Mouse (Mus musculus): Measurements from ENCODE around the gene Nhej1.

Nhej1 gene

GRCm38 (mm10) chr1:75124346-75125321, at the start of gene Nhej1:
Gene Nhej1 (minus strand): TSS chr1:75125200.
- peak; percentile 85 for DNase-seq (ENCODE audit: low spot score)

DNA sequence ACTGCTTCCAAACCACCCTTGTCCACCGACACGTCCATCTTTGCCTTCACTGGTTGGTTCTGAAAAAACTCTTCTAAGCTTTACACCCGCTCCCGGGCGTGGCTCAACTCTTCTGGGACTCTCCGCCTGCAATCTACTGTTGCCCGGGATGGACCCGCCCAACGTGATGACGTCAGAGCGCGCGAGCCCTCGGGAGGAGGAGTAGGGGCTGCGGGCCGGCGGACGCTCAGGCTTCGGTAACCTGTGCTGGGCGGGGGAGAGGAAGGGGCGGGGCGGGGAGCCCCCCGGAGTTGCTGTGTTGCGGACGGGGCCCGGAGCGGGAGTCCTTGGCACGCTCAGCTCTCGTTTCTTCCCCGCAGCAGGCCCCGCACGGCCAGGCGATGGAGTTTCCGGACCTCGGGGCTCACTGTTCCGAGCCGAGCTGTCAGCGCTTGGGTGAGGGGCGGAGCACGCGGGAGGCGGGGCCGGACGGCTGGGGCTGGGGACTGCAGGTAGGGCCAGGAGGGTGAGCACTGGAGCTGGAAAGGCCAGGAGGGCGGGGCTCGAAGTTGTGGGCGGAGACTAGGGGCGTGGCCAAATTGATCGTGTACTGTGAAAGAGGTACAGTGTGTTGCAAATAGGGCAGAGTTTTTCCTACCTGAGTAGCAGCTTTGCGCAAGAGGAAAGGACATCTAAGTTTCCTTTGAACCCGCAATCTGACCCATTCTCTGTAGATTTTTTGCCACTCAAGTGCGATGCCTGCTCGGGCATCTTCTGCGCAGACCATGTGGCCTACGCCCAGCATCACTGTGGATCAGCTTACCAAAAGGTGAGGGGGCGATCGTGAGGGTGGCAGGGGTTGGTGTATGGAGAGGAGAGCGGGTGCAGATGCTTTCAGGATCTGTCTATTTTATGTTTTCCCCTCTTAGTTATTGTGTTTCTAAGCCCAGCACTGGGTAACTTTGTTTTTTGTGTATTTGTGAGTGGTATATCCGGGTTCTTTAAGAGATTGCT, 43.8 kb upstream of the Nhej1 start, which contains the start of gene Zfand2b:
Zfand2b (plus strand) TSS at position 175 of the 993 bp plus-strand sequence.
- DNase-seq (ENCODE audit: low spot score), result peak; percentile 95

GRCm38 (mm10) chr1:75168093-75168471, 43.1 kb upstream of the Nhej1 start:
- DNase-seq (ENCODE audit: low spot score), result no peak

GRCm38 (mm10) chr1:75160256-75160617, 35.2 kb upstream of the Nhej1 start:
- DNase-seq (ENCODE audit: low spot score), result no peak

GRCm38 (mm10) chr1:75159540-75160255, 34.7 kb upstream of the Nhej1 start:
- no peak for DNase-seq (ENCODE audit: low spot score)

DNA sequence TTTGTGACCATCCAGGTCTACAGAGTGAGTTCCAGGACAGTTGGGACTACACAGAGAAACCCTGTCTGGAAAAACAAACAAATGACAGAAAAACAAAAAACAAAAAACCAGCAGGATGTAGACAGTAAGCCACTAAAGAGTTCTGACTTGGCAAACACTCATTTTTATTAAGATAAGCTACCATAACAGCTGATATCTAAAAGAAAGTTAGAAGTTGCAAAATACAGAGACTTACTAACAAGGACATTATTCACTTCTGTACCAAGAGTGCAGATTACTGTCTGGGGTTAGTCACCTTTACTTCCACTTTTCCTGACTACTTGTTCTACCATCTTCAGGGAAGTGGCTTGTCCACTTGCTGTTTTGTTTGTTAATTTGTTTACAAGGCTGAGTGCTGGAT, 34.0 kb upstream of the Nhej1 start:
- no peak for DNase-seq (ENCODE audit: low spot score)

GRCm38 (mm10) chr1:75155837-75156236, 30.8 kb upstream of the Nhej1 start:
- DNase-seq (ENCODE audit: low spot score), result no peak

- no peak for DNase-seq (ENCODE audit: low spot score)
Observed at GRCm38 (mm10) chr1:75148727-75149126, 23.7 kb upstream of the Nhej1 start.

GRCm38 (mm10) chr1:75147411-75148135, 22.6 kb upstream of the Nhej1 start:
- DNase-seq (ENCODE audit: low spot score), result no peak

DNA sequence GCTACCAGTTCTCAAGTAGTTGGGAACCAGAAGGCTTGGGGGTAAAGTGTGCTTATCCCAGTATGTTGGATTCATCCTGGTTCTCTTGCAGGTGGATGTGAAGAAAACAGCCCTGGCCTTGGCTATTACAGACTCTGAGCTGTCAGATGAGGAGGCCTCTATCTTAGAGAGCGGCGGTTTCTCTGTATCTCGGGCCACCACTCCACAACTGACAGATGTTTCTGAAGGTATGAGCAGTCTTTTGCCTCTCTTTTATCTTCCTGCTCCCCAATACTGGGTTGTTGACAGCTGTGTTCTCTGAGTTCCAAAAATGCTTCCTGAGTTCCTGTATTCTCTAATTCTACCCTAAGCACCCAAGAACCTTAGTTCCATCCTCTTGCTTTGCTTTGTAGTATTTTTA, 20.6 kb upstream of the Nhej1 start:
- no peak for DNase-seq (ENCODE audit: low spot score)

GRCm38 (mm10) chr1:75142301-75143261, 17.6 kb upstream of the Nhej1 start, which contains the start of the genes Cnppd1 and Retreg2:
Gene Cnppd1 (minus strand): TSS chr1:75142711.
Gene Retreg2 (plus strand): TSS chr1:75142778.
- DNase-seq (ENCODE audit: low spot score), result peak; percentile 91

- peak; percentile 53 for DNase-seq (ENCODE audit: low spot score)
Observed at GRCm38 (mm10) chr1:75141486-75142190, 16.6 kb upstream of the Nhej1 start.

DNA sequence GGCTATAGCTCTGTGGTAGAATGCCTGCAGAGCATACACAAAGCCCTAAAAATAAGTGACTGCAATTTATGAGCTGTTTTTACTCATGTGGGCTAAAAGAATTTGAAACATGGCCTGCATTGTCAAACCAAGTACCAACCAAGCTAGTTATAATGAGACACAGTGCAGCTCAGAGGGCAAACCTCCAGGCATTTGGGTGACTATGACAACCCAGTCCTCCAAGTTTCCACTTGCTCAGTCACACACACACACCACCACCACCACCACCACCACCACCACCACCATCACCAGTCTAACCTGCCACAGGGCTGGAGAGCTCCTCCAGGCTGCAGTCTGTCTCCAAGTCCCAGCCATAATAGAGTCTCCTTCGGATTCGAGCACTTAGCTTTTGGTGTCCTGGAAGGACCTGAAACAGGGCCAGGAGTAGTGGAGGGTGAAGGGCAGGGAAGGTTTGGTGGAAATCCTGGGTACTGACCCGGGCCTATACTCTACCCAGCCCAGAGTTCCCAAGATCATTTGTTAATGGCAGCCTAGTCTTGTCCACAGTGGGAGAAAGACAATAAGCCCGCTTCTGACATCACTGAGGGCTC, 15.7 kb upstream of the Nhej1 start:
- no peak for DNase-seq (ENCODE audit: low spot score)

GRCm38 (mm10) chr1:75138448-75138847, 13.4 kb upstream of the Nhej1 start:
- DNase-seq (ENCODE audit: low spot score), result no peak

DNA sequence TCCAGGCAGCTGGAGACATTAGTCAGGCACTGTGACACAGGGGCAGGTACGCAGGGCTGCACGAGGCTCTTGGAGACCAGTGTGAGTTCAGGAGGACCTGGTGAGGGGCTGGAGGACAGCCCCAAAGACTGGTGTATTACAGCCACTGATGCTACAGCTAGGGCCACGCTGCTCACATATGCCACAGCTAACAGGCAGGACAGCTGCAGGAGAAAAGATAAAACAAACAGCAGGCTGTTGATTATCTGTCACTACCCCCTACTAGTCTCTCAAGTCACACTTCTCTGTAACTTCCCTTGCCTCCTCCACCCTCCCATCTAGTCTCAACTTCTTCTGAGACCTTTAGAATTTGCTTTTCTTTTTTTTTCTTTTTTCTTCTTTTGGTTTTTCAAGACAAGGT, 11.7 kb upstream of the Nhej1 start:
- no peak for DNase-seq (ENCODE audit: low spot score)

GRCm38 (mm10) chr1:75136293-75136692, 11.3 kb upstream of the Nhej1 start:
- DNase-seq (ENCODE audit: low spot score), result no peak

GRCm38 (mm10) chr1:75133421-75134207, 8.6 kb upstream of the Nhej1 start, which contains the start of gene Slc23a3:
Gene Slc23a3 (minus strand): TSS chr1:75133890.
- no peak for DNase-seq (ENCODE audit: low spot score)

DNA sequence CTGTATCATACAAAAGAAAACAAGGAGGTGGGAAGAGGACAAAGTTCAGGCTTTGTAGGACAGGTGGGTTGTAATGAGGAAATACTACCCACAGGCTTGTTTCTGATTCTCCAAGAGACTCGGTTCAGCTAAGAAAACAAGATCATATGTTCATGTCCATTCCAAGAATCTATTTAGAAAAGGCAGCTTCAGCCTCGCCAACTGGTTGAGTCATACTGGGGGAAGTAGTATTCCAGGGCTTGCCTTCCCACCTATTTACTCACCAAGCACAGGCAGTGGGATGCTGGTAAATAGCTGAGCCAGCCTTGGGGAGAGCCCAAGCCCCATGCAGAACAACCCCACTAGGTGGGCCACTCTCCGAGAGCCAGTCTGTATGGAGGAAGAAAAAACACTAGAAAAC, 3.6 kb upstream of the Nhej1 start:
- no peak for DNase-seq (ENCODE audit: low spot score)

Data from ovary, adult 18-20 months (tissue).